Mouse (Mus musculus) bone marrow macrophage, adult 2 months (primary cell): ENCODE results near the gene Ppp1r14a. TPM values are rescaled to one million over a fixed set of nuclear protein-coding genes. Genes with fewer than 3 reads are reported as not detected.

Experiments used
- H3K27ac ChIP-seq: 2 replicates; pipeline ENCODE4 v1.5.1; 2012; ENCODE audit warnings: low read depth, low read length; ENCODE audit not compliant: insufficient read depth
- H3K4me1 ChIP-seq: 2 replicates; pipeline ENCODE4 v1.6.1; 2012; ENCODE audit warnings: low read length; ENCODE audit not compliant: control insufficient read depth, insufficient read depth
- H3K4me3 ChIP-seq: 2 replicates; pipeline ENCODE4 v1.5.1; 2012; ENCODE audit warnings: mild to moderate bottlenecking, low read length, moderate library complexity; ENCODE audit not compliant: insufficient read depth
- CTCF ChIP-seq: IDR thresholded peaks from 2 replicates; pipeline ENCODE4 v1.5.1; 2012; ENCODE audit warnings: low read depth, mild to moderate bottlenecking, low read length, moderate library complexity
- POLR2A ChIP-seq: IDR thresholded peaks from 2 replicates; pipeline ENCODE4 v1.6.1; 2012; ENCODE audit warnings: mild to moderate bottlenecking, low read depth, low read length, borderline replicate concordance
- polyA plus RNA-seq: library from polyadenylated mRNA; stranded (reverse); fragments of >200 nt; gene quantifications from 2 replicates; pipeline ENCODE4 v1.2.4, GENCODE M21; 2012; ENCODE audit not compliant: missing spikeins, insufficient read depth, insufficient read length

The Ppp1r14a gene
- polyA plus RNA-seq, 1 experiment = not detected

- 0 out of 2 replicates have a peak, but pooled peaks cover 3% of the 10 kb centered on the region for H3K4me1 ChIP-seq
- no peak overlapping the region for H3K27ac ChIP-seq
- no peak overlapping the region for H3K4me3 ChIP-seq
- no peak for TF ChIP-seq CTCF
- TF ChIP-seq POLR2A = no peak
Measured at GRCm38 (mm10) chr7:29255875-29256274, 33.2 kb upstream of the Ppp1r14a start.

GRCm38 (mm10) chr7:29257368-29257767 lies 31.7 kb upstream of the Ppp1r14a start:
- no peak for TF ChIP-seq POLR2A
- no peak for TF ChIP-seq CTCF
- Histone ChIP-seq H3K4me3 (no peak overlapping the region), H3K4me1 (0 out of 2 replicates have a peak, but pooled peaks cover 3% of the 10 kb centered on the region), H3K27ac (no peak overlapping the region)

GRCm38 (mm10) chr7:29259781-29260730 lies 29.1 kb upstream of the Ppp1r14a start:
- Histone ChIP-seq H3K4me1 (peaks cover 3% of the 10 kb centered on the region; the same call in 1 of the 2 replicates), H3K27ac (no peak overlapping the region), H3K4me3 (no peak overlapping the region)
- TF ChIP-seq CTCF = no peak
- TF ChIP-seq POLR2A = no peak

GRCm38 (mm10) chr7:29262151-29262550 lies 27.0 kb upstream of the Ppp1r14a start:
- TF ChIP-seq POLR2A = no peak
- no peak for TF ChIP-seq CTCF

GRCm38 (mm10) chr7:29263831-29264230 lies 25.3 kb upstream of the Ppp1r14a start:
- Histone ChIP-seq H3K4me1 (peaks cover 3% of the 10 kb centered on the region; the same call in 1 of the 2 replicates), H3K27ac (no peak overlapping the region), H3K4me3 (no peak overlapping the region)
- TF ChIP-seq POLR2A (no peak), CTCF (no peak)

More at GRCm38 (mm10) chr7:29262151-29262550, 27.0 kb upstream of the Ppp1r14a start:
- Histone ChIP-seq H3K4me3 (no peak overlapping the region), H3K27ac (no peak overlapping the region), H3K4me1 (peaks cover 3% of the 10 kb centered on the region; the same call in 1 of the 2 replicates)

GRCm38 (mm10) chr7:29265636-29266035 lies 23.5 kb upstream of the Ppp1r14a start:
- no peak overlapping the region for H3K4me3 ChIP-seq
- no peak for TF ChIP-seq POLR2A
- TF ChIP-seq CTCF = no peak
- H3K4me1 ChIP-seq = peaks cover 3% of the 10 kb centered on the region; the same call in 1 of the 2 replicates
- H3K27ac ChIP-seq = no peak overlapping the region

- Histone ChIP-seq H3K4me3 (no peak overlapping the region), H3K27ac (no peak overlapping the region), H3K4me1 (peaks cover 3% of the 10 kb centered on the region; the same call in 1 of the 2 replicates)
- TF ChIP-seq POLR2A (no peak), CTCF (no peak)
Measured at GRCm38 (mm10) chr7:29266931-29267330, 22.2 kb upstream of the Ppp1r14a start.

- no peak for TF ChIP-seq POLR2A
- TF ChIP-seq CTCF = no peak
- no peak overlapping the region for H3K4me3 ChIP-seq
- no peak overlapping the region for H3K27ac ChIP-seq
- no peaks in the 10 kb centered on the region for H3K4me1 ChIP-seq
Measured at GRCm38 (mm10) chr7:29270445-29270844, 18.7 kb upstream of the Ppp1r14a start.

GRCm38 (mm10) chr7:29271687-29272465 lies 17.2 kb upstream of the Ppp1r14a start:
- TF ChIP-seq POLR2A (no peak), CTCF (no peak)
- Histone ChIP-seq H3K4me1 (peaks cover 4% of the 10 kb centered on the region), H3K27ac (no peak overlapping the region), H3K4me3 (no peak overlapping the region)
